Mouse (Mus musculus) urinary bladder, postnatal 10 days (tissue): ENCODE measurements around the gene Gm10837.

Experiments used
- DNase-seq: peaks from one replicate; pipeline ENCODE4 v3.0.0; 2022; ENCODE audit warnings: low spot score

The Gm10837 gene

DNA sequence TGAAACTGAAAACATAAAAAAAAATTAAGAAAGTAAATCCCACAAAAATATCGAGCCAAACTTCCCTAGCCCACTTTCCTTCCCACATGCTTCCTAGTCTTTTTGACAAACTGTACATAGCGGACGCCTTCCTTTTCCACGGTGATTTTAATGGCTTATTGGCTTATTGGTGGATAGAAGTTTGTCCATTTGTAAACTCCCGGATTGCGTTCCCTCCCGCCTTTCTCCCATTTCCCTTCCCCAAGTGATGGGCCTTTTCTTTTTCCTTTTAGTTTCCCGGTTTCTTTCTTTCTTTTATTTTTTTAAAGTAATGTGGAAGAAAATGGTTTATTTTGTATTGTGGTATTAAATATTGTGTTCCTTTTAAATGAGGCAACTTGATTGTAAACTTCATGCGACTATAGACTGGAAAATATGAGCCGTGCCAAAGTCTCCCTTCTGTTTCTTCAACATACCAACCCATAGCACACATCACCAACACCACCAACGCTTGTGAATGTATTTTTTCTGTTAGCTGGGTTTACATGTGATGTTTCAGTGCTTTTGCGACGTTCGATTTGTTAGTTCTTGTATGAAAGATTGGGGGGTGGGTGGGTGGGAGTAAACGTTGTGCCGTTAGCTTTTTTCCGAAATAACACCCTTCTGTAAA lies 10.8 kb upstream of the Gm10837 start:
- DNase-seq, result no peak

DNA sequence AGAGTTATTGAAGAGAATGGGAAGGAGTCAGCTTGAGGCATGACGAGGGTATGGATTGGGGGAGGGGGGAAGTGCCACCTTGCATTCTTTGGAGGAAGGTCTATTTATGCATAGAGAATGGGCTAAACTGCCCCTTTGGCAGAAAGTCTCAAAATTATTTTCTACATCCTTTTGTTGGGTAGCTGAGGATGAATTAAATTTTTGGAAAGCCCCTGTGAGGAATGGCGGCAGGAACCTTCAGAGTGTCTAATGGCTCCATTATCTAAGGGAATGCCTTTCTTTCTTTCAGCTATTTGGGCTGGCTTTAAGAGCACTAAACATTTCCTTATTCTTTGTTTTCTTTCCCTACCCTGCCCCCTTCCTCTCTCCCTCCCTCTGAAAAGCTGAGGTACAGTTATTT lies 10.0 kb upstream of the Gm10837 start:
- no peak for DNase-seq

DNA sequence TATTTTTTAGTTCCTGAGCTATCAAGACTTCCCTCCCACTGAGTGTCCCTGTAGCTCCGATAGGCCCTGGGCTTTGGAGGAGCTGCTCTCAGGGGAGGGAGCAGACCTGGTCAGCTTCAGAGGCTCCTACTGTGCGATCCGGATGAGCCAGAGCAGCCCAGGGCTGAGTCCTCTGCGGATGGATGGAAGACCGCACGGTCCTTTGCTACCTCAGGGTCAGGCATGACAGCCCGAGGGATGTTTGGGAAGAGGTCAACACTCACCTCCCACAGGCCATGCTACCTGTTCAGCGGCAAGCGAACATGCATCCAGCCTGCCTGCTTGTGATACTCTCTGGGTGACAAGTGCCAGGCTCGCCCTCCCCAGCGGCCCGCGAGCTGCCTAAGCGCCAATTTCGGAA lies 9.2 kb upstream of the Gm10837 start:
- no peak for DNase-seq

- no peak for DNase-seq
These were observed 8.0 kb upstream of the Gm10837 start for GRCm38 (mm10) chr14:122482081-122483023.

GRCm38 (mm10) chr14:122483024-122483385 lies 7.4 kb upstream of the Gm10837 start:
- DNase-seq, result no peak

GRCm38 (mm10) chr14:122483556-122484421 lies 6.6 kb upstream of the Gm10837 start:
- no peak for DNase-seq

- DNase-seq, result no peak
These were observed 5.9 kb upstream of the Gm10837 start for GRCm38 (mm10) chr14:122484458-122484843.

DNA sequence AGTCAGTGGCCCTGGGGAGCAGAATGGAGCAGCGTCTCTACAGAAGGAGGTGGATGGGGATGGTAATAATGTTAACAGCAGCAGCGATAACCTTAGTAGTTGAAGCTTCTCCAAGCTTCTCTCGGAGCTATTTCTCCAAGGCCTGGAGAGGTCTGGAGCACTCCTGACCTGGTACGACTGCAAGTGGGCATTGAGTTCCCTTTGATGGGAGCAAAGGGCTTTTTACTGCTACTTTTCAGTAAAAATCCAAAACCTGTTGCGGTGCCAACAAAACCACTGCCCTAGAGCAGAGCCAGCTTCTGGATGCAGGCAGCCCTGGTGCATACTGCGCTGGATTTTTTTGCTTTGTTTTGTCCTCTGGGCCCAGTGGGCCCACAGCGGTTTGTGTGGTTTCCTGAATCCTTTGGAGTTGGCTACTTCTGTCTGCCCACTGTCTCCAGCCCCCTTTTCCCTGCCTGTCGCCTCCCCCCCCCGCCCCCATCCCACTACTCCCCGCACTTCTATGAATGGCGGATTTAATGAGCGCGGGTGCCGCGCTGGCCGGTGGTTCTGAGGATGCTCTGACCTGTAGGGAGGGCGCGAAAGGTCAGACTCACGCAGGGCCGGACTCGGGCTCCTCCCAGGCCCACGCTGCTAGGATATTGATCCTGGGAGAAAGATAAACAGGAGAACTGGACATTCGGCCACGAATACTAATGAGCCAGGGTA lies 5.4 kb upstream of the Gm10837 start:
- no peak for DNase-seq

DNA sequence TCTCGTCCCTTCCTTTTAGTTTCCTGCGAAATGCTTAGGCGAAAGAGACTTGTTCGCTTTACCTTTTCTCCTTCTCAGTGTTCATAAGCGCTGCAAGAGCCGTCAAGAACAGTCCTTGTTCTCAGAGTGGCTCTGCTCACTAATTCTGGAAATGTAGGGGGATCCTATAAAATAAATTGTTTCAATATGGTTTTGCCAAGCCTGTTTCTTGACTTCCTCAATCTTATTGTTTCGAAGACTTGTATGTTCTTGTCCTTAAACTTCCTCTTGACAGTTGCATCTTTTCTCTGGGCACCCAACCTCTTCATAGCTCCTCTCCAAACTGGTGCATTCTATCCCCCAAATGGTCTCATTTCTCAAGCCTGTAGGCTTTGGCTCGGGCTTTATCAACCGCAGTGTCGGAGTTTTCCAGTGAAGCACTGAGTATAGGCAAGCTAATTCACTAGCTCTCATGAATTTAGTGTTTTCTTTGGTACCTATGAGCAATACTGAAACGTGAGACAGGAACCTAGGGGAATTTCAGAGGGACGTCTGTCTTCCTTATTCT lies 4.7 kb upstream of the Gm10837 start:
- no peak for DNase-seq

GRCm38 (mm10) chr14:122486611-122487010 lies 3.8 kb upstream of the Gm10837 start:
- DNase-seq, result no peak

- no peak for DNase-seq
These were observed 3.0 kb upstream of the Gm10837 start for GRCm38 (mm10) chr14:122487366-122487765.

GRCm38 (mm10) chr14:122489041-122489440 lies 1.3 kb upstream of the Gm10837 start:
- DNase-seq, result no peak

- DNase-seq, result no peak
These were observed 536 bp upstream of the Gm10837 start for GRCm38 (mm10) chr14:122489686-122490414.

- no peak for DNase-seq
These were observed 1.1 kb downstream of the Gm10837 start for GRCm38 (mm10) chr14:122491521-122491920.

DNA sequence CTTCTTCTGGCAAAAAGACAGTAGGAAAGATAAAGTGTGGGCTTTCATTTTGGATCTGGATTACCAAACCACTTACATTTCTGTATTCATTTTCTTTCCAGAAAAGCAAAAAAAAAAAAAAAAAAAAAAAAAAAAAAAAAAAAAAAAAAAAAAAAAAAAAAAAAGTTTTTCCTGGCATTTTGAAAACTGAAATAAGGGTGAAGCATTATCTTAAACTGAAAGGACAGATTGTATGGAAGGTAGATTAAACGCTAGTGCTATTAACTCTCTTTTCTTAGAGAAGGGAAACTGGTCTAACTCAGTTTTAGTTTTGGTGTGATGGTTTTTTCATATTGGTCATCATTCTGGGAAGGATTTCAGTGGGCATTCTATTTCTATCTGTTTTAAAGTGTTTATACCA lies 1.6 kb downstream of the Gm10837 start:
- DNase-seq, result no peak

DNA sequence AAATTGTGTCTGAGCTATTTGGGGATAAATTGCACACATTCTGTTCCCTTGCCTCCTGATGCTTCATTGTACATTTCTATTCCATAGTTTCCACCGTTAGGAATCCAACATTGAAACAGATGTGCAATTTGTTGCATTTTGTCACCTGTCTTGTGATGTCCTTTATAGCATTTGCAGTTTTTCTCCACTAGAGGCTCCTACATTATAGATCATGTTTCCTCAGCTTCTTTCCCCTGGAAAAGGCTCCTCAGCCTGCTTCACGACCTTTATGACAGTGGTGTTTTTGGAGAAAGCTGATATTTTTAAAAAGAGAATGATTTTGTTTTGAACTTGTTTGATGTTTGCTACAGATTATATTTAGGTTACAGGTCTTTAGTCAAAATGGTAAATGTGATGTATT lies 18.7 kb downstream of the Gm10837 start:
- DNase-seq, result no peak

DNA sequence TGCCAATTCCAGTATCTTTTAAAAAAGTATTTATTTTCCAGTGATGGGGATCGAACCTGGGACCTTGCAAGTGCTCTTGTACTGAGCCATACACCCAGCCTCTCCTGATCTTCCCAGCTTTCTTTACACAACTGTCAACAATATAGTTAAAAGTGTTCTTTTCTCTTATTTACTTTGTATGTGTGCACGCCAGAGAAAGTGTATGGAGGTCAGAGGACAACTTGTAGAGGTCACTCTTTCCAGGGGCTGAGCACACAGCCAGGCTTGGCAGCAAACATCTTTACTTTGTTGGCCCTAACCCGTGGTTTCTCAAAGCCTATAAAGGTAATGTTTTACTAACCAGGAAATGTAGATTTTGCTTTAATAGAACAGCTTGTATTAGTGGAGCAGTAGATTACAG lies 21.1 kb downstream of the Gm10837 start:
- no peak for DNase-seq

GRCm38 (mm10) chr14:122513511-122514036 lies 23.2 kb downstream of the Gm10837 start:
- DNase-seq, result no peak

DNA sequence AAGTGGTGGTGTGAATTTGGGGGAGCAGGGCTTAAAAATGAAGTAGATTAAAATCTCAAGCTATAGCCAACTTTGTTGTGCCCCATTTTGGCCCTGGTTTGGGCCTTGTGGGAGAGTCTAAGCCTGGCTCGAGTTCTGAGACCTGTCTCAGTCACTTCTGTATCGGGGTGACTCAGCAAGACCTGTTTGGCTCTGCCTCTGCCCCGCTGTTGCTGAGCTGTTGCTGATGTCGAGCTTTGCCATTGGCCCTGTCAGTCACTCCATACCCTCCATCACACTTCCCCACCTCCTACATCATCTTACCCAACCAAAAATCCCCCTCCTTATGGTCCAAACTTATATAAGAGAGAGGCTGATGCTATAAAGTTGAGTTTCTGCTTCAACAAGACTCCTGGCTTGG lies 38.1 kb downstream of the Gm10837 start:
- DNase-seq, result no peak
